Mouse (Mus musculus) kidney, adult 2 months (tissue): ENCODE data around the gene Ctc1. TPM values are rescaled to one million over a fixed set of nuclear protein-coding genes. Genes with fewer than 3 reads are reported as not detected.
A peak's percentile ranks its signal among the peaks of the same experiment; 100 is the strongest.

Source experiments
- DNase-seq: peaks from one replicate; pipeline ENCODE4 v3.0.0; 2021
- H3K27ac ChIP-seq: fragments of 200-500 bp; 2 replicates; pipeline ENCODE4 v1.5.1; 2012; ENCODE audit warnings: low read depth, low read length, control low read depth, inconsistent platforms; ENCODE audit not compliant: insufficient read depth
- H3K27me3 ChIP-seq: fragments of 200-500 bp; replicated peaks from 2 replicates; pipeline ENCODE4 v1.6.1; 2012; ENCODE audit warnings: mild to moderate bottlenecking, moderate library complexity, low read length, inconsistent platforms; ENCODE audit not compliant: control insufficient read depth, insufficient read depth
- H3K36me3 ChIP-seq: fragments of 200-500 bp; 2 replicates; pipeline ENCODE4 v1.6.1; 2012; ENCODE audit warnings: mild to moderate bottlenecking, moderate library complexity, low read length, inconsistent platforms; ENCODE audit not compliant: control insufficient read depth, insufficient read depth
- H3K4me1 ChIP-seq: fragments of 200-500 bp; 2 replicates; pipeline ENCODE4 v1.6.1; 2011; ENCODE audit warnings: low read length; ENCODE audit not compliant: control insufficient read depth, insufficient read depth
- H3K4me3 ChIP-seq: fragments of 200-500 bp; 2 replicates; pipeline ENCODE4 v1.5.1; 2011; ENCODE audit warnings: mild to moderate bottlenecking, low read depth, low read length, control low read depth; ENCODE audit not compliant: insufficient read depth
- CTCF ChIP-seq: fragments of 200-500 bp; conservative IDR thresholded peaks from 2 replicates; pipeline ENCODE4 v1.5.1; 2011; ENCODE audit warnings: low read depth, mild to moderate bottlenecking, control low read depth, low read length, moderate library complexity, mixed read lengths; ENCODE audit not compliant: insufficient read depth, insufficient read length
- POLR2A ChIP-seq: fragments of 200-500 bp; IDR thresholded peaks from one replicate; pipeline ENCODE4 v1.6.1; 2011; ENCODE audit warnings: low read depth, low read length, control low read depth
- WGBS: fragments of 180-500 bp; shearing (Covaris S2); methylation state at CpG from one replicate; pipeline ENCODE4 v1.1.7; 2018; 5-methylcytosine and 5-hydroxymethylcytosine counted together
- polyA plus RNA-seq: library from polyadenylated mRNA; depleted of rRNA; stranded (reverse); fragments of >200 nt; gene quantifications from 2 replicates; pipeline ENCODE4 v1.2.3, GENCODE M21; 2012

Gene Ctc1
- polyA plus RNA-seq, 1 experiment = 30.1 TPM

DNA sequence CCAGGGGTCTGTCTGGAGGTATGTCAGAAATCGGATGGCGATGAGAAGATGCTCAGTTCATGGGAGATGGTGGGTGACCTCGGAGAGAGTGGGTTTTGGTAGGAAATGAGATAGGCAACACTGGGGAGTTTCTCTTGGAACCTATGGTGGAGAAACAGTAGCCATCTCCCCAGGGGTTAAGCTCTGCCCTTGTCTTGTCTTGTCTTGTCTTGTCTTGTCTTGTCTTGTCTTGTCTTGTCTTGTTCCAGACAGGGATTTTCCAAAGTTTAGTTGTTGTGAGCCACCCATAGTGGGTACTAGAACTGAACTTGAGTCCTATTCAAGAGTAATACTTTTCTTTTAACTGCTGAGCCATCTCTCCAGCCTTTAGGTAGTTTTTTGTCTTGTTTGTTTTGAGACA is 10.9 kb downstream of the Ctc1 start:
- Histone ChIP-seq H3K27ac (no peak overlapping the region), H3K4me3 (no peak overlapping the region), H3K36me3 (peaks cover 5% of the 10 kb centered on the region), H3K27me3 (no peaks in the 10 kb centered on the region), H3K4me1 (no peaks in the 10 kb centered on the region)
- no peak for DNase-seq
- no peak for TF ChIP-seq POLR2A
- TF ChIP-seq CTCF = no peak
- 92% methylated on average over 3 of the region's 3 CpGs for WGBS

- DNase-seq = no peak
- no peak overlapping the region for H3K27ac ChIP-seq
- TF ChIP-seq CTCF = peak; percentile 35; the same call in 1 of the 2 replicates
- TF ChIP-seq POLR2A = no peak
- no peaks in the 10 kb centered on the region for H3K4me1 ChIP-seq
- H3K4me3 ChIP-seq = no peak overlapping the region
- peaks cover 5% of the 10 kb centered on the region for H3K36me3 ChIP-seq
- 64% methylated on average over 2 of the region's 2 CpGs for WGBS
- no peaks in the 10 kb centered on the region for H3K27me3 ChIP-seq
Observed at GRCm38 (mm10) chr11:69028805-69029204, 13.1 kb downstream of the Ctc1 start.

- peaks cover 5% of the 10 kb centered on the region; the same call in 1 of the 2 replicates for H3K4me1 ChIP-seq
- no peak for DNase-seq
- 71% methylated on average over 9 of the region's 9 CpGs for WGBS
- no peak overlapping the region for H3K4me3 ChIP-seq
- H3K36me3 ChIP-seq = no peaks in the 10 kb centered on the region
- H3K27me3 ChIP-seq = no peaks in the 10 kb centered on the region
- H3K27ac ChIP-seq = no peak overlapping the region
- TF ChIP-seq POLR2A = no peak
- TF ChIP-seq CTCF = no peak
Observed at GRCm38 (mm10) chr11:69033552-69033951, 17.8 kb downstream of the Ctc1 start.

DNA sequence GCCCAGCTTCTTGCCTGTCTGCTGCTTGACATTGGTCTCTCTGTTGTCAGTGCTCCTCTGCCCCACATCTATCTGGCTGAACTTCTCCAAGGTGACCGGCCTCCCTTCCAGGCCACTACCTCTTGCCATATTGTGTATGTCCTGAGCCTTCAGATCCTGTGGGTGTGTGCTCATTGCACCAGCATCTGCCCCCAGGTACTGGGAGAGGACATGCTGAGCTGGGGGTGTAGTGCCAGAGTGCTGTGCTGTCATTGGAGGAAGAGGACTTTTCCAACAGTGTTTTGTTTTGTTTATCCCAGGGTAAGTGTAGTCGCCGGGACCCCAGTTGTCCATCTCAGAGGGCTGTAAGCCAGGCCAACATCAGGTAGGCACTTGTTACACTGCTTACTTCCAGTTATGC is 18.9 kb downstream of the Ctc1 start:
- 95% methylated on average over 3 of the region's 3 CpGs for WGBS
- no peak overlapping the region for H3K27ac ChIP-seq
- no peak for TF ChIP-seq CTCF
- no peak for TF ChIP-seq POLR2A
- H3K4me1 ChIP-seq = peaks cover 5% of the 10 kb centered on the region; the same call in 1 of the 2 replicates
- H3K36me3 ChIP-seq = no peaks in the 10 kb centered on the region
- DNase-seq = no peak
- H3K27me3 ChIP-seq = no peaks in the 10 kb centered on the region
- H3K4me3 ChIP-seq = no peak overlapping the region

DNA sequence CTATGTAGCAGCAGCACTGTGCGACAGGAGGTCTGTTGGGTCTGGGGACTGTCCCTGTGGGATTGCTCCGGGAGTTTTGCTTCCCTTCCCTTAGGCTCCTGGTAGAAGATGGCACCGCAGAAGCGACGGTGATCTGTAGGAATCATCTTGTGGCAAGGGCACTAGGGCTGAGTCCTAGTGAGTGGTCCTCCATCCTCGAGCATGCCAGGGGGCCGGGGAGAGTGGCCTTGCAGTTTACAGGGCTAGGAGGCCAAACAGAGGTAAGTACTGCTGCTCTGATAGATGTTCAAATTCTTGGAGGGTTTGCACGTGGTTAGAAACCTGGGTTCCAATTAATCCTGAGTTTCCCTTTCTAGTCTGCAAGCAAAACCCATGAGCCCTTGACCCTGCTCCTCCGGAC is 19.7 kb downstream of the Ctc1 start:
- Histone ChIP-seq H3K27me3 (no peaks in the 10 kb centered on the region), H3K36me3 (no peaks in the 10 kb centered on the region), H3K4me1 (peaks cover 5% of the 10 kb centered on the region; the same call in 1 of the 2 replicates), H3K27ac (no peak overlapping the region), H3K4me3 (no peak overlapping the region)
- TF ChIP-seq POLR2A (no peak), CTCF (no peak)
- DNase-seq = no peak
- 88% methylated on average over 9 of the region's 9 CpGs for WGBS

DNA sequence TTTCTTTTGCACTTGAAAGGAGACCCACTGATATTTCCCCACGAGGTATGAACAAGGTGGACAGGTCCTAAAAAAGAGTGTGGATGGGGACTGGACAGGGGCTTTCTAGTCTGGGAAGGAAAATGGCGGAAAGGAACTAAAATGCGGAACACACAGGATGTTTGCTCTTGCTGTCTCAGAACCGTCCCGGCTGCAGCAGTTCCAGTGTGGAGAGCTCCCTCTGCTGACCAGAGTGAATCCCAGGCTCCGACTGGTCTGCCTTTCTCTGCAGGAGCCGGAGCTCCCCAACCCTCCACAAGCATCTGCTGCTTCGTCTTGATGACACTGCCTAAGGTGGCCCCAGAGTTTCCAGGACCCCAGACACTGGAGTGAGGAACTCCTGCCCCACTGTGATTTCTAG is 20.1 kb downstream of the Ctc1 start:
- Histone ChIP-seq H3K4me3 (0 out of 2 replicates have a peak overlapping the region, but pooled peaks have one; percentile 7), H3K36me3 (no peaks in the 10 kb centered on the region), H3K27me3 (no peaks in the 10 kb centered on the region), H3K4me1 (peaks cover 5% of the 10 kb centered on the region; the same call in 1 of the 2 replicates), H3K27ac (no peak overlapping the region)
- peak; percentile 96 for DNase-seq
- 8% methylated on average over 8 of the region's 8 CpGs for WGBS
- TF ChIP-seq CTCF = peak; percentile 89
- TF ChIP-seq POLR2A = no peak

- TF ChIP-seq POLR2A (no peak), CTCF (no peak)
- Histone ChIP-seq H3K27me3 (no peaks in the 10 kb centered on the region), H3K36me3 (no peaks in the 10 kb centered on the region), H3K4me1 (peaks cover 5% of the 10 kb centered on the region; the same call in 1 of the 2 replicates), H3K27ac (peak overlapping the region; percentile 10; the same call in 1 of the 2 replicates), H3K4me3 (peak overlapping the region; percentile 71)
- DNase-seq = peak; percentile 94
- WGBS = 13% methylated on average over 20 of the region's 20 CpGs
Observed at GRCm38 (mm10) chr11:69036486-69037230, 20.9 kb downstream of the Ctc1 start.
